Mouse (Mus musculus): ENCODE measurements at regions not wholly inside any gene's neighbourhood (a gene's known extent, or its start where the extent isn't known, plus 50 kb on each side); places are given as distances from the start of the nearest gene placed in this dataset.
"Not testable (repeated sequence)": the region's sequence is repeated elsewhere in the genome, so short reads cannot be mapped to it uniquely, and the experiment has no call there.

DNA sequence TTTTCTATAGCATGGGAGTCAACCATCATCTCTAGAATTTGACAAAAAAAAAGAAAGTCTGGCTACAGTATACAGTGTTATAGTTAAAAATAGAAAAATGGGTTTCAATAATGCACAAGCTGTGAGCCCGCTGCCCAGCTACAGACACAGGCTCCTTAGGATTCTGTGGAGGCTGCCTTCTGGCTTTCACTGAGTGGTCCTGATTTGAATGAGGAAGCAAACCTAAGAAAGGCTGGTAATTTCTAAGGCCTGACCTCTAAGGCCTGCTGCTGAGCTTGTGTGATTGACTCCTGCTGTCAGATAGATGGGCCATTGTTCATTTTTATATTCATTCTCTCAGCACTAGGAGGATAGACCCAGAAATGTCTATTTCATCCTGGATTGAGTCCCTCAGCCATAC is 67.7 kb downstream of the Alg10b start:
- no peak for DNase-seq
- intact Hi-C loops (cut with DNase I) = no loop called here
- Histone ChIP-seq H3K27ac (no peak overlapping the region), H3K4me3 (no peak overlapping the region)
- TF ChIP-seq CTCF (IDR thresholded peaks at IDR 0.05) = no peak

DNA sequence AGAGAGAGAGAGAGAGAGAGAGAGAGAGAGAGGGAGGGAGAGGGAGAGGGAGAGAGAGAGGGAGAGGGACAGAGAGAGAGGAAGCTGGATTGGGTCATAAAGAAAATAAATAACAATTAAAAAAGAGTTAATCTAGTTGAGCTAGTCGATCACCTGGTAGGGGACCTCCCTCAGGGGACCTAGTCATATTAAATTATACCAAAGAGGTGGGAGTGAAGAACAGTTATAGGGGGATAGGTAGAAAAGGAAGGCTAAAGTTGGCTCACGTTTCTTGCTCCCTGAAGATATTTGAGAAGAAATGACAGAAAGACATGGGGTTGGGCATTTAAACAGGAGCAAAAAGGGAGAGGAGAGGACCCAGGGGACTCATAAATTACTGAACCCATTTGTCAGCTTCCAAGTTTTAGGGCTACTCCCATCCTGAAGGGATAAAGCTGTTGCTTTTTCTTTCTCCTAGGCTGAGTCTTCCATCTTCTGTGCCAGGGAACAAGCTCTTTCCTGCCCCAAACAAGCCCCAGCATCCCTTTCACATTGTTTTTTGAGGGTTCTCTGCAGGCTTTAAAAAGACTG is 70.3 kb downstream of the Alg10b start:
- no peak for DNase-seq
- intact Hi-C loops (cut with DNase I) = no loop called here
- TF ChIP-seq CTCF (IDR thresholded peaks at IDR 0.05) = no peak
- Histone ChIP-seq H3K4me3 (no peak overlapping the region), H3K27ac (no peak overlapping the region)

DNA sequence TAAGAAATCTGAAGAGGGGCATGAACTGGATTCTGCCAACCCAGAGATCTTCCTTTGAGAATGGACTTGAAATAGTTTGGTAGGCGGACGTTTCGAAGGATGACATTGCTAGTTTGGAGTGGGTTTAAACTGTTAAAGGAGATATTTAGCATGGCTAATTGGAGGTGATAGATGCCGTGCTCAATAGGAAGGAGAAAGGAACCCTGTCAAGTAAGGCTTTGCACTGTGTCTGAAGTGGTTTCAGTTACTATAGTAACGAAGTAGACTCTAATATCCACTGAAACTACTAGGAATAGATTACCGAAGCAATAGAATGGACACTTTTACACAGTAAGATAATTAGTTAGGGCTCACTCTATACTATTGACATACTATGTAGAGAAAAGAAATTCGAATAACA is 74.5 kb downstream of the Alg10b start:
- Histone ChIP-seq H3K27ac (no peak overlapping the region), H3K4me3 (no peak overlapping the region)
- no peak for DNase-seq
- intact Hi-C loops (cut with DNase I) = no loop called here
- TF ChIP-seq CTCF (IDR thresholded peaks at IDR 0.05) = no peak

DNA sequence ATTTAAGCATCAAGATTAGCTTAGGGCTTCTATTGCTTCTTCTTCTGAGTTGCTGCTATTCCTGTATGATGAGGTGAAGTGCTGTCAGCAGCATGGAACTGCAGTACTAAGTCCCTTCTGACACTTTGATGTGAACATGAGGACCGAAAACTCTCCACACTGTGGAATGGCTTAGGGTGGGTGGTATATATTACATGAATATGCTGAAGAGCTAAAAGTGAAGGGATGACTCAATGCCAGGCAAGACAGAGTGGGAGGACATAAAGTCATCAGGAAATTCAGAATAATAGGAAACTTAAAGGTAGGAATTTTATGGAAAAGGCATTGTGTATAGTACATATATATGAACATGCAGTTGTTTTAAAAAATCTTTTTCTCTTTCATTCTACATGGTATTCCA is 79.3 kb downstream of the Alg10b start:
- intact Hi-C loops (cut with DNase I) = no loop called here
- TF ChIP-seq CTCF (IDR thresholded peaks at IDR 0.05) = no peak
- H3K4me3 ChIP-seq = no peak overlapping the region
- no peak for DNase-seq
- no peak overlapping the region for H3K27ac ChIP-seq

- Histone ChIP-seq H3K4me3 (no peak overlapping the region), H3K27ac (no peak overlapping the region)
- DNase-seq = no peak
- TF ChIP-seq CTCF (IDR thresholded peaks at IDR 0.05) = no peak
- intact Hi-C loops (cut with DNase I) = no loop called here
Measured at GRCm38 (mm10) chr15:90305051-90305450, 80.9 kb downstream of the Alg10b start.

GRCm38 (mm10) chr15:90306866-90307265 is 82.8 kb downstream of the Alg10b start:
- intact Hi-C loops (cut with DNase I) = no loop called here
- no peak for DNase-seq
- no peak for TF ChIP-seq CTCF (IDR thresholded peaks at IDR 0.05)
- Histone ChIP-seq H3K27ac (no peak overlapping the region), H3K4me3 (no peak overlapping the region)

DNA sequence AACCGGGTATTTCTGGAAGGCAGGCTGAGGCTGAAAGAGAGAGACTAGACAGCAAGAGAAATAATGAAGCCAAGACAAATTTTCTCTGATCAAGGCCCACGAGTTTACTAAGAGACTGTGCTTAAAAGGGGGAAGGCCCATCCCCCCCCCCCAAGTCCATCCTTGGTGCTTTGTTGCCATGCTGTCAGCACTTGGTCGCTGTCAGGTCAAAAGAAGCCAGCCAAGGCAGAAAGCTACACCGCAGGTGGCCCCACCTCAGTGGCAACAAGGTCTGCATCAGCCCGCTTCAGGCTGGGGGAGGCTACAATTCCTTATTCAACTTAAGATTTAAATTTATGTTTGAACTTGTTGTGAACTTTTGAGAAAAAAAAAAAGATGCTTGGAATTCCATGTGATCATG is 84.3 kb downstream of the Alg10b start:
- DNase-seq; intact Hi-C loops (cut with DNase I); H3K27ac ChIP-seq; H3K4me3 ChIP-seq: not testable (repeated sequence)

DNA sequence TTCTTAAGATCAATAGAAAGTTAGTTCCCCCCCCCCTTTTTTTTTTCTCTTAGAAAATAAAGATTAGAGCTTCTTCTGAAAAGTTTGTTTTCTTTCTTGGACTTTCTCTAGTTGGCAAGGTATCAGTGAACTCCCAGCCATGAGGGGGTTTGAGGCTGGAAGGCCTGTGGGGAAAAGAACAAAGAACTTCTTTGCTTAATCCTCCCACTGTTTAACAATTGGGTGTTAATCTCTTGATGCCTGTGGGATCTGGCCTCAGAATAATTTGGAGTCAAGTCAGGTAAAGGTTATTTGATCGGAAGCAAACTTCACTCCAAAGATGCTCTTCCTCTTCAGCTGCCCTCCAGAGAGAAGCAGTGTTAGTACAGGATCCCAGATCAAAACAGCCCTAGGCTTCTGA is 84.8 kb downstream of the Alg10b start:
- TF ChIP-seq CTCF (IDR thresholded peaks at IDR 0.05) = no peak
- Histone ChIP-seq H3K4me3 (no peak overlapping the region), H3K27ac (no peak overlapping the region)
- no peak for DNase-seq
- intact Hi-C loops (cut with DNase I) = no loop called here

GRCm38 (mm10) chr15:90309664-90310063 is 85.6 kb downstream of the Alg10b start:
- DNase-seq = no peak
- intact Hi-C loops (cut with DNase I) = no loop called here
- no peak for TF ChIP-seq CTCF (IDR thresholded peaks at IDR 0.05)
- Histone ChIP-seq H3K4me3 (no peak overlapping the region), H3K27ac (no peak overlapping the region)

GRCm38 (mm10) chr15:90321774-90322173 is 97.7 kb downstream of the Alg10b start:
- no peak for DNase-seq
- Histone ChIP-seq H3K27ac (no peak overlapping the region), H3K4me3 (no peak overlapping the region)
- no peak for TF ChIP-seq CTCF (IDR thresholded peaks at IDR 0.05)
- intact Hi-C loops (cut with DNase I) = no loop called here

- Histone ChIP-seq H3K27ac (no peak overlapping the region), H3K4me3 (no peak overlapping the region)
- intact Hi-C loops (cut with DNase I) = no loop called here
- TF ChIP-seq CTCF (IDR thresholded peaks at IDR 0.05) = no peak
- no peak for DNase-seq
Measured at GRCm38 (mm10) chr15:90333275-90333674, 109.2 kb downstream of the Alg10b start.

DNA sequence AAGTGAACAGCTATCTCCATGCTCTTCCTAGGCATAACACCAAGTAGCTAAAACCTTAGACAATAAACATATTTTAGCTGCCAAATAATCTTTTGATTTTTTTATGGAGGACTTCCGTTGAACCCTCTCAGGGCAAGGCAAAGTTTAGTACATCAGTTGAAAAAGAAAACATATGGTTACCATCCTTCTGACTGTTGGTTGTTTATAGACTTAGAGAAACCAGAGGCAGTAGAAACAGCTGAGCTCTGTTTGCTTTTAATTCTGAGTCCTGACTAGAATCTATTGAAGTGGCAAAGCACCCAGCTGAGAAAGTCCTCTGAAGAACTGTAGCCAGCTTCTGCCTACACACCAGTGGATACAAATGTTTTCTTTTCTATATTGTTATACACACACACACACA is 109.7 kb downstream of the Alg10b start:
- H3K4me3 ChIP-seq = no peak overlapping the region
- no peak for DNase-seq
- no peak for TF ChIP-seq CTCF (IDR thresholded peaks at IDR 0.05)
- no peak overlapping the region for H3K27ac ChIP-seq
- intact Hi-C loops (cut with DNase I) = no loop called here

DNA sequence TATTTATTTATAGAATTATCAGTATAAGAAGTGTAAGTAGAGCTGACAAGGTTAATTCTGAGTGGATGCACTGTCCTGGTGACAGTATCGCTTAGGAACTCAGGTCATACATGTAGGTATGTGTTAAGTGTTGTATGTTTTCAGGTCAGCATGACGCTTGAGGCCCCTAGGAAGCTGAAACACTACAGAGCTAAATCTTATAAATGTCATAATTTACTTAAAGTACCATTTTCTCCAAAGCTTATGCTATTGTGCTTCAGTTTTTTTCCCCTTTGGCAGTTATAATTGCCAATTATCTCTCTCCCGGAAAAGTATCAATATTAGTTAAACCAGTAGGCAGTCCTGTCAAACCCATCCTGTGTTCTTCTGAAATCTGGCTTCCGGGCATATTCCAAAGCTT is 110.3 kb downstream of the Alg10b start:
- DNase-seq = no peak
- TF ChIP-seq CTCF (IDR thresholded peaks at IDR 0.05) = no peak
- intact Hi-C loops (cut with DNase I) = no loop called here
- no peak overlapping the region for H3K27ac ChIP-seq
- H3K4me3 ChIP-seq = no peak overlapping the region

GRCm38 (mm10) chr15:90335506-90335905 is 111.4 kb downstream of the Alg10b start:
- TF ChIP-seq CTCF (IDR thresholded peaks at IDR 0.05) = no peak
- intact Hi-C loops (cut with DNase I) = no loop called here
- no peak for DNase-seq
- H3K27ac ChIP-seq = no peak overlapping the region
- H3K4me3 ChIP-seq = no peak overlapping the region

- intact Hi-C loops (cut with DNase I) = no loop called here
- no peak for TF ChIP-seq CTCF (IDR thresholded peaks at IDR 0.05)
- DNase-seq = no peak
- no peak overlapping the region for H3K4me3 ChIP-seq
- no peak overlapping the region for H3K27ac ChIP-seq
Measured at GRCm38 (mm10) chr15:90340089-90340488, 116.0 kb downstream of the Alg10b start.
